Comparison of ENCODE assay signal across 8 mouse cellular contexts in genomic region chr1:135368245-135368644, GRCm38 (mm10). TPM values are rescaled to one million over a fixed set of nuclear protein-coding genes. Genes with fewer than 3 reads are reported as not detected.
A peak's percentile ranks its signal among the peaks of the same experiment; 100 is the strongest.
DNase-seq lines count a peak whose midpoint lies in the region; ATAC-seq and TF ChIP-seq lines count a peak whose summit lies in the region.

No protein-coding gene starts in this region.

- TF ChIP-seq POLR2A in testis, adult 2 months (IDR thresholded peaks at IDR 0.05; ENCODE audit: control insufficient read depth, low read depth, low read length): no peak

- DNase-seq in heart, postnatal 14 days: peak; percentile 89 to 90
- DNase-seq in layer of hippocampus, adult 11-12 months (ENCODE audit: low spot score): peak; percentile 90
- peak; percentile 85 for DNase-seq in liver, postnatal 0 days

- peak overlapping the region; percentile 53 for H3K9ac ChIP-seq in forebrain, embryonic 15.5 days (replicated peaks)
- peak overlapping the region; percentile 34; the same call in 1 of the 2 replicates for H3K9ac ChIP-seq in liver, postnatal 0 days (replicated peaks)
- peak overlapping the region; percentile 70 for H3K9ac ChIP-seq in neural tube, embryonic 13.5 days

- H3K4me2 ChIP-seq in forebrain, embryonic 15.5 days (replicated peaks): peak overlapping the region; percentile 78
- peak overlapping the region; percentile 81 for H3K4me2 ChIP-seq in liver, postnatal 0 days (ENCODE audit: low read depth, low read length)
- peak overlapping the region; percentile 88 for H3K4me2 ChIP-seq in neural tube, embryonic 13.5 days

- peak; percentile 74 for TF ChIP-seq CTCF in E14TG2a.4 (conservative IDR thresholded peaks at IDR 0.05; ENCODE audit: low read length)
- TF ChIP-seq CTCF in liver, postnatal 0 days (IDR thresholded peaks at IDR 0.05; ENCODE audit: low read depth): peak; percentile 87
- peak; percentile 65; the same call in 1 of the 2 replicates for TF ChIP-seq CTCF in testis, adult 2 months (IDR thresholded peaks at IDR 0.05; ENCODE audit: control insufficient read depth, insufficient read depth, insufficient replicate concordance, low read depth, low read length)

- H3K4me1 ChIP-seq in E14TG2a.4 (replicated peaks; ENCODE audit: low read depth, low read length): peaks cover 51% of the 10 kb centered on the region
- H3K4me1 ChIP-seq in forebrain, embryonic 15.5 days: peaks cover 30% of the 10 kb centered on the region
- H3K4me1 ChIP-seq in liver, postnatal 0 days (ENCODE audit: insufficient read depth): no peaks in the 10 kb centered on the region
- peaks cover 42% of the 10 kb centered on the region for H3K4me1 ChIP-seq in neural tube, embryonic 13.5 days (replicated peaks)
- peaks cover 12% of the 10 kb centered on the region for H3K4me1 ChIP-seq in testis, adult 2 months (ENCODE audit: control insufficient read depth, insufficient read depth, low read length)

- under 1% methylated on average over 20 of the region's 20 CpGs for WGBS in forebrain, embryonic 15.5 days
- WGBS in liver, postnatal 0 days (ENCODE audit: insufficient replicate concordance): 2% methylated on average over 20 of the region's 20 CpGs
- WGBS in neural tube, embryonic 13.5 days: under 1% methylated on average over 20 of the region's 20 CpGs

- ATAC-seq in cerebellum, adult (ENCODE audit: insufficient number of reproducible peaks, low FRiP score, low TSS enrichment): peak; percentile 67
- peak; percentile 72 for ATAC-seq in forebrain, embryonic 15.5 days (replicated peaks)
- peak; percentile 83 for ATAC-seq in liver, postnatal 0 days
- peak; percentile 79 for ATAC-seq in neural tube, embryonic 13.5 days (ENCODE audit: low read depth)

- H3K36me3 ChIP-seq in E14TG2a.4 (ENCODE audit: insufficient read depth, low read length): no peaks in the 10 kb centered on the region
- no peaks in the 10 kb centered on the region for H3K36me3 ChIP-seq in forebrain, embryonic 15.5 days
- H3K36me3 ChIP-seq in liver, postnatal 0 days (replicated peaks; ENCODE audit: insufficient read depth, low read length): no peaks in the 10 kb centered on the region
- no peaks in the 10 kb centered on the region for H3K36me3 ChIP-seq in neural tube, embryonic 13.5 days
- no peaks in the 10 kb centered on the region for H3K36me3 ChIP-seq in testis, adult 2 months (ENCODE audit: control insufficient read depth, insufficient read depth, low read length)

- H3K4me3 ChIP-seq in E14TG2a.4 (replicated peaks; ENCODE audit: low read length): peak overlapping the region; percentile 75
- peak overlapping the region; percentile 47 for H3K4me3 ChIP-seq in forebrain, embryonic 15.5 days
- H3K4me3 ChIP-seq in liver, postnatal 0 days (ENCODE audit: low read depth, low read length): peak overlapping the region; percentile 46
- peak overlapping the region; percentile 45 for H3K4me3 ChIP-seq in neural tube, embryonic 13.5 days
- peak overlapping the region; percentile 58 for H3K4me3 ChIP-seq in testis, adult 2 months (ENCODE audit: control insufficient read depth, low read depth, low read length)

- H3K9me3 ChIP-seq in E14TG2a.4 (ENCODE audit: low read length): no peaks in the 10 kb centered on the region
- no peaks in the 10 kb centered on the region for H3K9me3 ChIP-seq in forebrain, embryonic 15.5 days
- no peaks in the 10 kb centered on the region for H3K9me3 ChIP-seq in liver, postnatal 0 days (ENCODE audit: low read length)
- no peaks in the 10 kb centered on the region for H3K9me3 ChIP-seq in neural tube, embryonic 13.5 days

- no peak for TF ChIP-seq EP300 in liver, postnatal 0 days (IDR thresholded peaks at IDR 0.05; ENCODE audit: low read depth)

- H3K27ac ChIP-seq in forebrain, embryonic 15.5 days (replicated peaks): no peak overlapping the region
- H3K27ac ChIP-seq in liver, postnatal 0 days (ENCODE audit: low read depth): no peak overlapping the region
- H3K27ac ChIP-seq in neural tube, embryonic 13.5 days (replicated peaks): no peak overlapping the region
- no peak overlapping the region for H3K27ac ChIP-seq in testis, adult 2 months (ENCODE audit: control insufficient read depth, insufficient read depth, low read depth, low read length)

- H3K27me3 ChIP-seq in E14TG2a.4 (ENCODE audit: insufficient read depth, low read length): peaks cover 34% of the 10 kb centered on the region
- no peaks in the 10 kb centered on the region for H3K27me3 ChIP-seq in forebrain, embryonic 15.5 days
- H3K27me3 ChIP-seq in liver, postnatal 0 days (ENCODE audit: insufficient read depth, low read length): peaks cover 8% of the 10 kb centered on the region; the same call in 1 of the 2 replicates
- no peaks in the 10 kb centered on the region for H3K27me3 ChIP-seq in neural tube, embryonic 13.5 days
- H3K27me3 ChIP-seq in testis, adult 2 months (ENCODE audit: control insufficient read depth, insufficient read depth, low read length): no peaks in the 10 kb centered on the region

- intact Hi-C loops in heart, postnatal 14 days (cut with DNase I): loop anchor here (1.0 to 10.0 kb wide), 5 partner anchors 51 to 383 kb away; partner anchors contain the start of gene Elf3

RNA-seq across cellular contexts. Expression of gene Shisa4, which starts 6.8 kb away (rescaled TPM):
- 94.3 and 104 TPM in 2 replicates for polyA plus RNA-seq in forebrain, embryonic 15.5 days (2015; fragmentation: Nextera tagmentation; extraction: Ambion mirVana)
- 1 to 10 TPM; 2.7 to 4.2 TPM for total RNA-seq in heart, postnatal 14 days (2021)
- polyA plus RNA-seq in liver, postnatal 0 days (2015; fragmentation: Nextera tagmentation; extraction: Ambion mirVana): 1.5 and 1.8 TPM in 2 replicates
- polyA plus RNA-seq in neural tube, embryonic 13.5 days (2015; fragmentation: Nextera tagmentation; extraction: Ambion mirVana): 81.8 and 95.4 TPM in 2 replicates
- polyA plus RNA-seq in testis, adult 2 months (2012; rRNA removed): 0.38 and 1.1 TPM in 2 replicates

RNA-seq across cellular contexts. Expression of gene Lmod1, which starts 43.6 kb away (rescaled TPM):
- polyA plus RNA-seq in forebrain, embryonic 15.5 days (2015; fragmentation: Nextera tagmentation; extraction: Ambion mirVana): 0.27 and 0.42 TPM in 2 replicates
- 1 to 10 TPM; 1.9 to 3.0 TPM for total RNA-seq in heart, postnatal 14 days (2021)
- polyA plus RNA-seq in liver, postnatal 0 days (2015; fragmentation: Nextera tagmentation; extraction: Ambion mirVana): 0.13 and 0.14 TPM in 2 replicates
- 0.31 and 0.33 TPM in 2 replicates for polyA plus RNA-seq in neural tube, embryonic 13.5 days (2015; fragmentation: Nextera tagmentation; extraction: Ambion mirVana)
- polyA plus RNA-seq in testis, adult 2 months (2012; rRNA removed): 1.7 and 2.9 TPM in 2 replicates

RNA-seq across cellular contexts. Expression of gene Timm17a, which starts 54.7 kb away (rescaled TPM):
- 141 and 151 TPM in 2 replicates for polyA plus RNA-seq in forebrain, embryonic 15.5 days (2015; fragmentation: Nextera tagmentation; extraction: Ambion mirVana)
- total RNA-seq in heart, postnatal 14 days (2021): 100 to 1,000 TPM; 359 to 389 TPM
- polyA plus RNA-seq in liver, postnatal 0 days (2015; fragmentation: Nextera tagmentation; extraction: Ambion mirVana): 122 and 124 TPM in 2 replicates
- polyA plus RNA-seq in neural tube, embryonic 13.5 days (2015; fragmentation: Nextera tagmentation; extraction: Ambion mirVana): 160 and 166 TPM in 2 replicates
- 69.1 and 73.2 TPM in 2 replicates for polyA plus RNA-seq in testis, adult 2 months (2012; rRNA removed)

Comparison
In these comparisons a context has a peak if more than half of its experiments do, and no peak if none do; other contexts are left out.
1. RNA of gene Shisa4, which starts 6.8 kb away (polyA plus RNA-seq): 81.8 to 95.4 TPM in neural tube, embryonic 13.5 days and 94.3 to 104 TPM in forebrain, embryonic 15.5 days; 1.5 to 1.8 TPM in liver, postnatal 0 days and 0.38 to 1.1 TPM in testis, adult 2 months; every median in the first group is over 10 times any median in the second.
2. Peak in every context shown above with its lines, with median percentiles within 50 percentile points of each other: H3K4me3 ChIP-seq, CTCF ChIP-seq, ATAC-seq, H3K4me2 ChIP-seq, H3K9ac ChIP-seq and DNase-seq.